Mouse (Mus musculus) liver, embryonic 14.5 days (tissue): ENCODE data around the gene Hoxb6.

Experiments
- CTCF ChIP-seq: IDR thresholded peaks from 2 replicates; pipeline ENCODE4 v1.5.1; 2016; ENCODE audit warnings: antibody characterized with exemption, low read depth, control low read depth
- EP300 ChIP-seq: IDR thresholded peaks from 2 replicates; pipeline ENCODE4 v1.6.1; 2016; ENCODE audit warnings: antibody characterized with exemption, low read depth

DNA sequence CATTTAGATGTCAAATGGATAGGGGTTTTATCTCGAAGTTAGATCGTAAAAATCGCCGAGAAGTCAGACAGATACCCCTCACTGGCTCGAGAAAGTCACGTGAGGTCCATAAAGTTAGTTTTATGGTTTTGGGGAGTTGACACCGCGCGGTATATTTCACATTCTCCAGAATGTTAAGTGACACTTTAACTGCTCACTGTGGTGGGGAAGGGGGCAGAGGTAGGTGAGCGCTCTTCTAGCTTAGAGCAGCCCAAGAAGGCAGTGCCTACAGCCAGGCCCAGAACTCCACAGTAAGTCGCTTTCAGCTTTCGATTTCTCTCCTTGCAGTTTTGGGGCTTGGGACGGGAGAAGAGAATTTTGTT, 14.6 kb downstream of the Hoxb6 start:
- TF ChIP-seq CTCF (no peak), EP300 (no peak)
